Mouse (Mus musculus) limb, embryonic 14.5 days (tissue): ENCODE results near the gene Wars2. TPM values are rescaled to one million over a fixed set of nuclear protein-coding genes. Genes with fewer than 3 reads are reported as not detected.

Source experiments
- ATAC-seq: fragments of 200-750 bp; cut with Nextera tagmentation; 2 replicates; pipeline ENCODE4 v1.8.0; 2017; ENCODE audit warnings: low read depth, moderate number of reproducible peaks, moderate TSS enrichment; ENCODE audit not compliant: low FRiP score
- DNase-seq: peaks from one replicate; pipeline ENCODE4 v3.0.0-alpha.2; 2015; ENCODE audit warnings: low spot score
- H3K27ac ChIP-seq: fragments of 300-500 bp; sonication (generic); replicated peaks from 2 replicates; pipeline ENCODE4 v1.5.1; 2014; ENCODE audit warnings: low read depth, mild to moderate bottlenecking, low read length, moderate library complexity, mixed read lengths
- H3K27me3 ChIP-seq: fragments of 300-500 bp; sonication (generic); 2 replicates; pipeline ENCODE4 v1.6.1; 2014; ENCODE audit warnings: low read length, mixed read lengths; ENCODE audit not compliant: control insufficient read depth, insufficient read depth
- H3K36me3 ChIP-seq: fragments of 300-500 bp; sonication (generic); 2 replicates; pipeline ENCODE4 v1.6.1; 2014; ENCODE audit warnings: mild to moderate bottlenecking, low read length, moderate library complexity, mixed read lengths; ENCODE audit not compliant: control insufficient read depth, insufficient read depth
- H3K4me1 ChIP-seq: fragments of 300-500 bp; sonication (generic); 2 replicates; pipeline ENCODE4 v1.6.1; 2014; ENCODE audit warnings: antibody characterized with exemption, low read length, mixed read lengths; ENCODE audit not compliant: control insufficient read depth, insufficient read depth
- H3K4me2 ChIP-seq: fragments of 300-500 bp; sonication (generic); replicated peaks from 2 replicates; pipeline ENCODE4 v1.6.1; 2014; ENCODE audit warnings: low read depth, mild to moderate bottlenecking, low read length, moderate library complexity; ENCODE audit not compliant: severe bottlenecking
- H3K4me3 ChIP-seq: fragments of 300-500 bp; sonication (generic); replicated peaks from 2 replicates; pipeline ENCODE4 v1.5.1; 2014; ENCODE audit warnings: low read length
- H3K9ac ChIP-seq: fragments of 300-500 bp; sonication (generic); 2 replicates; pipeline ENCODE4 v1.6.1; 2014; ENCODE audit warnings: mild to moderate bottlenecking, low read depth, low read length, moderate library complexity; ENCODE audit not compliant: severe bottlenecking
- H3K9me3 ChIP-seq: fragments of 300-500 bp; sonication (generic); 2 replicates; pipeline ENCODE4 v1.6.1; 2016; ENCODE audit warnings: low read length; ENCODE audit not compliant: control insufficient read depth
- POLR2A ChIP-seq: fragments of 200-500 bp; IDR thresholded peaks from 2 replicates; pipeline ENCODE4 v1.8.0; 2012; ENCODE audit warnings: inconsistent platforms, mild to moderate bottlenecking, moderate library complexity, borderline replicate concordance; ENCODE audit not compliant: insufficient read depth, insufficient read length; ENCODE audit errors: extremely low read depth
- WGBS: fragments of 180-500 bp; shearing (Covaris S2); extraction: QIAGEN DNeasy Blood & Tissue Kit; methylation state at CpG from one replicate; pipeline ENCODE4 v1.1.7; 2014; 5-methylcytosine and 5-hydroxymethylcytosine counted together
- polyA plus RNA-seq, 2 experiments: library from polyadenylated mRNA; depleted of rRNA in 1 of 2; stranded (reverse) in 1 of 2; unstranded in 1 of 2; fragments of >200 nt; fragmentation: Nextera tagmentation in 1 of 2; extraction: Ambion mirVana in 1 of 2; gene quantifications; 2 replicates each; pipeline versions ENCODE4 v1.2.1 to v1.2.3; 2012 to 2014

Wars2 gene
- polyA plus RNA-seq, 2 experiments: 8.7 to 10.9 TPM

GRCm38 (mm10) chr3:99120942-99121341, 19.9 kb upstream of the Wars2 start:
- no peak overlapping the region for H3K27ac ChIP-seq
- no peak overlapping the region for H3K9ac ChIP-seq
- DNase-seq (no peak), ATAC-seq (no peak)
- H3K36me3 ChIP-seq: no peaks in the 10 kb centered on the region
- TF ChIP-seq POLR2A: no peak
- no peaks in the 10 kb centered on the region for H3K27me3 ChIP-seq
- H3K4me3 ChIP-seq: no peak overlapping the region
- H3K4me1 ChIP-seq: no peaks in the 10 kb centered on the region
- no peak overlapping the region for H3K4me2 ChIP-seq
- WGBS: 78% methylated on average over 2 of the region's 2 CpGs
- H3K9me3 ChIP-seq: no peaks in the 10 kb centered on the region

- Histone ChIP-seq H3K27ac (no peak overlapping the region), H3K4me1 (no peaks in the 10 kb centered on the region), H3K9me3 (no peaks in the 10 kb centered on the region), H3K27me3 (no peaks in the 10 kb centered on the region), H3K36me3 (no peaks in the 10 kb centered on the region), H3K4me3 (no peak overlapping the region), H3K4me2 (no peak overlapping the region), H3K9ac (no peak overlapping the region)
- 78% methylated on average over 1 of the region's 1 CpGs for WGBS
- ATAC-seq: no peak
- no peak for DNase-seq
- TF ChIP-seq POLR2A: no peak
These were observed 10.3 kb upstream of the Wars2 start for GRCm38 (mm10) chr3:99130521-99130920.

- no peak overlapping the region for H3K9ac ChIP-seq
- 91% methylated on average over 4 of the region's 4 CpGs for WGBS
- no peaks in the 10 kb centered on the region for H3K4me1 ChIP-seq
- TF ChIP-seq POLR2A: no peak
- no peak overlapping the region for H3K27ac ChIP-seq
- H3K4me3 ChIP-seq: no peak overlapping the region
- no peaks in the 10 kb centered on the region for H3K36me3 ChIP-seq
- ATAC-seq (no peak), DNase-seq (no peak)
- no peaks in the 10 kb centered on the region for H3K27me3 ChIP-seq
- H3K9me3 ChIP-seq: no peaks in the 10 kb centered on the region
- no peak overlapping the region for H3K4me2 ChIP-seq
These were observed 8.9 kb upstream of the Wars2 start for GRCm38 (mm10) chr3:99131973-99132372.

GRCm38 (mm10) chr3:99133913-99134312, 7.0 kb upstream of the Wars2 start:
- 84% methylated on average over 4 of the region's 4 CpGs for WGBS
- no peak for ATAC-seq
- H3K4me2 ChIP-seq: no peak overlapping the region
- no peak overlapping the region for H3K27ac ChIP-seq
- H3K36me3 ChIP-seq: no peaks in the 10 kb centered on the region
- no peaks in the 10 kb centered on the region for H3K9me3 ChIP-seq
- no peaks in the 10 kb centered on the region for H3K4me1 ChIP-seq
- no peaks in the 10 kb centered on the region for H3K27me3 ChIP-seq
- no peak overlapping the region for H3K9ac ChIP-seq
- no peak overlapping the region for H3K4me3 ChIP-seq
- TF ChIP-seq POLR2A: no peak
- DNase-seq: no peak

GRCm38 (mm10) chr3:99147886-99148285, 7.0 kb downstream of the Wars2 start:
- no peak overlapping the region for H3K9ac ChIP-seq
- H3K4me2 ChIP-seq: no peak overlapping the region
- DNase-seq: no peak
- H3K27me3 ChIP-seq: no peaks in the 10 kb centered on the region
- H3K4me1 ChIP-seq: peaks cover 3% of the 10 kb centered on the region; the same call in 1 of the 2 replicates
- no peak overlapping the region for H3K4me3 ChIP-seq
- ATAC-seq: no peak
- no peak for TF ChIP-seq POLR2A
- no peaks in the 10 kb centered on the region for H3K36me3 ChIP-seq
- 50% methylated on average over 3 of the region's 3 CpGs for WGBS
- H3K9me3 ChIP-seq: no peaks in the 10 kb centered on the region
- no peak overlapping the region for H3K27ac ChIP-seq

GRCm38 (mm10) chr3:99149035-99149434, 8.2 kb downstream of the Wars2 start:
- WGBS: 60% methylated on average over 3 of the region's 3 CpGs
- ATAC-seq (no peak), DNase-seq (no peak)
- no peak overlapping the region for H3K4me2 ChIP-seq
- no peak for TF ChIP-seq POLR2A
- no peak overlapping the region for H3K9ac ChIP-seq
- no peak overlapping the region for H3K27ac ChIP-seq
- H3K4me1 ChIP-seq: peaks cover 3% of the 10 kb centered on the region; the same call in 1 of the 2 replicates
- no peaks in the 10 kb centered on the region for H3K9me3 ChIP-seq
- H3K36me3 ChIP-seq: no peaks in the 10 kb centered on the region
- no peaks in the 10 kb centered on the region for H3K27me3 ChIP-seq
- H3K4me3 ChIP-seq: no peak overlapping the region
